Mouse (Mus musculus) erythroblast, embryonic 14.5 days (primary cell): ENCODE results near the gene Sidt1.

Experiments
- GATA1 ChIP-seq: IDR thresholded peaks from 2 replicates; pipeline ENCODE4 v1.6.1; 2012; ENCODE audit warnings: low read length, inconsistent platforms, mixed read lengths
- TAL1 ChIP-seq: IDR thresholded peaks from 3 replicates; pipeline ENCODE4 v1.6.1; 2012; ENCODE audit warnings: low read length, inconsistent platforms, mixed read lengths

DNA sequence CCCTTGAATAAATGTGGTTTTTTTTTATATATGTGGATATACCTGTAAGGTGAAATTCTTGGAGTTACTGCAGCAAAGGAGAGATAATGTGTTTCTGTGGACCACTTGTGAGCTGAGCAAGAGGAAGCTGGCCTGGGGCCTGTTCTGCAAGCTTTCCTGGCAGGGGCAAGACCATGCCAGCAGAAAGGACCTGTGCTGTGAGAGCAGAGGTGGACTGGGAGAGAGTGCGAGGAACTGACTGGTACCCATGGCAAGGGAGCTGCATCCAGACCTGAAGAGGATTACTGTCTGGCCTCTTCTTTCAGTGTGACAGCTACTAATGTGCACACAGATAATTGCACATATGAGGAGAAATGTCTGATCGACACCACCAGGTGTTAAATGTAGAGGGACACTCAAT, 142.0 kb downstream of the Sidt1 start:
- no peak for TF ChIP-seq GATA1
- TF ChIP-seq TAL1: no peak
